Comparison of ENCODE assay signal across 15 mouse cellular contexts in the genomic region with DNA sequence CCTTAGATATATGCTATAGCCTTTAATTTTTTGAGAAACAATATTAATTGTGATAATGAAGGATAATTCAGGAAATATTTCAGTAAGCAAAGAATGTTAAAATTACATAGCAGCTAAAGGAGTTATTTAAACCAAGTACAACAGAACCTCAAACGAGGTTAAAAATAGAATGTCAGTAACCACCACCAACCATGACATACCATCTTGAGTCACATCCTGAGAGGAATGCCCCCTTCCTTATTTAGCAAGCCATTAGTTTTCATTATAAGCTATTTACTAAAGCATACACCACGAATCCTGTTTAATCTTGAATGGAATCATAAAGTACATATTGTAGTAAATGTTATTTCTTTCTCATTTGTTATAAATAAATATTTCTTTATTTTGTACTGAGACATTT.
"Had no signal": no experiment of that assay in that cellular context is flagged by ENCODE, and none has a peak within 500 bp of the region (broad histone marks: within the 10 kb centered on the region; RNA-seq: fewer than 3 reads in every experiment).

No protein-coding gene starts in this region.

- DNase-seq: retina, postnatal 1 day; right cerebral cortex, adult 18-20 months; right cerebral cortex, postnatal 14 days; right cerebral cortex, postnatal 25 days; right cerebral cortex, postnatal 4 days; spleen, adult 18-20 months; thymus, adult 18-20 months; thymus, adult 2 months; thymus, postnatal 14 days; thymus, postnatal 25 days; thymus, postnatal 36 days; thymus, postnatal 4 days had no signal

- H3K4me2 ChIP-seq: neural tube, embryonic 15.5 days; stomach, embryonic 15.5 days had no signal

- H3K4me3 ChIP-seq: neural tube, embryonic 15.5 days; stomach, embryonic 15.5 days had no signal

- H3K27me3 ChIP-seq: neural tube, embryonic 15.5 days; stomach, embryonic 15.5 days had no signal

- H3K4me1 ChIP-seq: neural tube, embryonic 15.5 days; stomach, embryonic 15.5 days had no signal

- H3K9me3 ChIP-seq: neural tube, embryonic 15.5 days; stomach, embryonic 15.5 days had no signal

- H3K9ac ChIP-seq: neural tube, embryonic 15.5 days; stomach, embryonic 15.5 days had no signal

- H3K27ac ChIP-seq: neural tube, embryonic 15.5 days; stomach, embryonic 15.5 days; stomach, postnatal 0 days had no signal

- H3K36me3 ChIP-seq: neural tube, embryonic 15.5 days; stomach, embryonic 15.5 days had no signal
